Comparison of ENCODE assay signal across 8 mouse cellular contexts in genomic region chr10:43220910-43221625, GRCm38 (mm10). TPM values are rescaled to one million over a fixed set of nuclear protein-coding genes. Genes with fewer than 3 reads are reported as not detected.
A peak's percentile ranks its signal among the peaks of the same experiment; 100 is the strongest.
DNase-seq lines count a peak whose midpoint lies in the region; ATAC-seq and TF ChIP-seq lines count a peak whose summit lies in the region.

TSS of gene Pdss2 (plus strand) at chr10:43221486.

- H3K9me3 ChIP-seq in G1E (replicated peaks) = no peaks in the 10 kb centered on the region
- no peaks in the 10 kb centered on the region for H3K9me3 ChIP-seq in forebrain, postnatal 0 days (ENCODE audit: low read length)
- H3K9me3 ChIP-seq in lung, embryonic 16.5 days (ENCODE audit: control insufficient read depth, low read length) = no peaks in the 10 kb centered on the region

- H3K27me3 ChIP-seq in G1E (ENCODE audit: insufficient read depth, low read length) = no peaks in the 10 kb centered on the region
- H3K27me3 ChIP-seq in forebrain, postnatal 0 days (ENCODE audit: insufficient read depth, low read length) = no peaks in the 10 kb centered on the region
- no peaks in the 10 kb centered on the region for H3K27me3 ChIP-seq in lung, embryonic 16.5 days (ENCODE audit: control insufficient read depth, insufficient read depth, low read depth, low read length)

- WGBS in forebrain, postnatal 0 days = under 1% methylated on average over 50 of the region's 50 CpGs
- WGBS in lung, embryonic 16.5 days = under 1% methylated on average over 50 of the region's 50 CpGs

- ATAC-seq in G1E (ENCODE audit: extremely low read depth, insufficient number of reproducible peaks, low FRiP score, poor library complexity, severe bottlenecking) = peak; percentile 78
- ATAC-seq in forebrain, postnatal 0 days = peak; percentile 99
- ATAC-seq in hematopoietic stem cell, adult 5-6 weeks (replicated peaks in 1 of 2; ENCODE audit: insufficient read depth in 1 of 2, low FRiP score in 2 of 2, low TSS enrichment in 1 of 2, low read depth in 1 of 2, poor library complexity in 2 of 2, severe bottlenecking in 2 of 2) = peak; percentile 98 to 100
- peak; percentile 100 for ATAC-seq in lung, embryonic 16.5 days (ENCODE audit: low read depth)

- peak; percentile 55 for DNase-seq in G1E (ENCODE audit: low spot score)
- DNase-seq in cerebellum, adult 18-20 months = peak; percentile 92 to 98
- peak; percentile 96 for DNase-seq in forebrain, postnatal 0 days
- DNase-seq in layer of hippocampus, adult 9-10 months (ENCODE audit: low spot score) = peak; percentile 90
- peak; percentile 81 for DNase-seq in ovary, postnatal 10 days (ENCODE audit: low spot score)
- DNase-seq in thymus, postnatal 10 days (ENCODE audit: low spot score in 2 of 2) = peak; percentile 87 to 88

- H3K4me1 ChIP-seq in G1E (ENCODE audit: insufficient read depth, low read depth, low read length) = no peaks in the 10 kb centered on the region; the same call in 1 of the 2 replicates
- peaks cover 7% of the 10 kb centered on the region; the same call in 1 of the 2 replicates for H3K4me1 ChIP-seq in forebrain, postnatal 0 days (ENCODE audit: insufficient read depth)
- peaks cover 8% of the 10 kb centered on the region for H3K4me1 ChIP-seq in lung, embryonic 16.5 days (replicated peaks; ENCODE audit: control insufficient read depth, insufficient read depth, low read length)

- TF ChIP-seq CTCF in G1E (IDR thresholded peaks at IDR 0.05; ENCODE audit: low read depth, low read length) = no peak
- TF ChIP-seq CTCF in forebrain, postnatal 0 days (IDR thresholded peaks at IDR 0.05; ENCODE audit: low read depth) = peak; percentile 53

- H3K9ac ChIP-seq in forebrain, postnatal 0 days = peak within 1 kb of the TSS; percentile 97
- H3K9ac ChIP-seq in lung, embryonic 16.5 days (ENCODE audit: low read length) = peak within 1 kb of the TSS; percentile 89

- peak within 1 kb of the TSS; percentile 82 for H3K4me3 ChIP-seq in G1E (ENCODE audit: low read depth, low read length)
- peak within 1 kb of the TSS; percentile 78 for H3K4me3 ChIP-seq in forebrain, postnatal 0 days (ENCODE audit: low read depth, low read length)
- H3K4me3 ChIP-seq in lung, embryonic 16.5 days (ENCODE audit: low read length) = peak within 1 kb of the TSS; percentile 90

- peak within 1 kb of the TSS; percentile 95 for H3K4me2 ChIP-seq in forebrain, postnatal 0 days (ENCODE audit: low read depth)
- peak within 1 kb of the TSS; percentile 80 for H3K4me2 ChIP-seq in lung, embryonic 16.5 days (ENCODE audit: low read depth, low read length)

- H3K36me3 ChIP-seq in G1E (replicated peaks) = no peaks in the 10 kb centered on the region
- no peaks in the 10 kb centered on the region for H3K36me3 ChIP-seq in forebrain, postnatal 0 days (ENCODE audit: insufficient read depth)
- no peaks in the 10 kb centered on the region for H3K36me3 ChIP-seq in lung, embryonic 16.5 days (ENCODE audit: control insufficient read depth, insufficient read depth, low read length)

- H3K27ac ChIP-seq in forebrain, postnatal 0 days (ENCODE audit: low read depth, low read length) = peak within 1 kb of the TSS; percentile 93
- peak within 1 kb of the TSS; percentile 89 for H3K27ac ChIP-seq in lung, embryonic 16.5 days (ENCODE audit: low read length)

RNA-seq across cellular contexts. Expression of gene Pdss2, which starts in this region (rescaled TPM):
- total RNA-seq in G1E (2014; fragmentation: Nextera tagmentation) (4.8 and 5.9 TPM in 2 replicates), G1E (2017) (10.8 and 11.4 TPM in 2 replicates)
- 2.8 and 3.8 TPM in 2 replicates for polyA plus RNA-seq in G1E (2012)
- 20.5 and 21.1 TPM in 2 replicates for total RNA-seq in forebrain, postnatal 0 days (2014; rRNA removed)
- polyA plus RNA-seq in forebrain, postnatal 0 days (2015; fragmentation: Nextera tagmentation; extraction: Ambion mirVana) = 14.0 and 18.4 TPM in 2 replicates
- total RNA-seq in hematopoietic stem cell, adult 5-6 weeks (2017) = 18.2 and 21.6 TPM in 2 replicates
- 9.7 and 10.0 TPM in 2 replicates for polyA plus RNA-seq in lung, embryonic 16.5 days (2015; fragmentation: Nextera tagmentation; extraction: Ambion mirVana)

Comparison
In these comparisons a context has a peak if more than half of its experiments do, and no peak if none do; other contexts are left out.
1. Peak in every context shown above with its lines: DNase-seq, ATAC-seq, H3K4me3 ChIP-seq and H3K27ac ChIP-seq.